Mouse (Mus musculus) hindbrain, embryonic 11.5 days (tissue): Measurements from ENCODE around the gene Fam19a4. TPM values are rescaled to one million over a fixed set of nuclear protein-coding genes. Genes with fewer than 3 reads are reported as not detected.

Experiments used
- ATAC-seq: fragments of 200-750 bp; cut with Nextera tagmentation; 2 replicates; pipeline ENCODE4 v1.8.0; 2017; ENCODE audit warnings: mild to moderate bottlenecking, moderate TSS enrichment, moderate library complexity; ENCODE audit not compliant: low FRiP score
- DNase-seq: peaks from one replicate; pipeline ENCODE4 v3.0.0-alpha.2; 2015; ENCODE audit warnings: low spot score
- H3K27ac ChIP-seq: fragments of 300-500 bp; sonication (generic); 2 replicates; pipeline ENCODE4 v1.5.1; 2014; ENCODE audit warnings: mild to moderate bottlenecking, low read depth, low read length
- H3K27me3 ChIP-seq: fragments of 300-500 bp; sonication (generic); 2 replicates; pipeline ENCODE4 v1.6.1; 2014; ENCODE audit warnings: mild to moderate bottlenecking, low read length, moderate library complexity, mixed read lengths; ENCODE audit not compliant: control insufficient read depth, insufficient read depth
- H3K36me3 ChIP-seq: fragments of 300-500 bp; sonication (generic); 2 replicates; pipeline ENCODE4 v1.6.1; 2014; ENCODE audit warnings: mild to moderate bottlenecking, low read length, moderate library complexity, mixed read lengths; ENCODE audit not compliant: control insufficient read depth, insufficient read depth
- H3K4me1 ChIP-seq: fragments of 300-500 bp; sonication (generic); replicated peaks from 2 replicates; pipeline ENCODE4 v1.6.1; 2014; ENCODE audit warnings: low read length, mixed read lengths; ENCODE audit not compliant: control insufficient read depth, insufficient read depth
- H3K4me2 ChIP-seq: fragments of 300-500 bp; sonication (generic); replicated peaks from 2 replicates; pipeline ENCODE4 v1.6.1; 2014; ENCODE audit warnings: mild to moderate bottlenecking, low read depth, low read length
- H3K4me3 ChIP-seq: fragments of 300-500 bp; sonication (generic); 2 replicates; pipeline ENCODE4 v1.5.1; 2014; ENCODE audit warnings: low read depth, low read length
- H3K9ac ChIP-seq: fragments of 300-500 bp; sonication (generic); 2 replicates; pipeline ENCODE4 v1.6.1; 2014; ENCODE audit warnings: low read depth, low read length
- H3K9me3 ChIP-seq: fragments of 300-500 bp; sonication (generic); 2 replicates; pipeline ENCODE4 v1.6.1; 2016; ENCODE audit warnings: low read length; ENCODE audit not compliant: control insufficient read depth
- WGBS: fragments of 180-500 bp; shearing (Covaris S2); extraction: QIAGEN DNeasy Blood & Tissue Kit; methylation state at CpG from one replicate; pipeline ENCODE4 v1.1.7; 2014; 5-methylcytosine and 5-hydroxymethylcytosine counted together
- polyA plus RNA-seq: library from polyadenylated mRNA; unstranded; fragments of >200 nt; fragmentation: Nextera tagmentation; extraction: Ambion mirVana; gene quantifications from 2 replicates; pipeline ENCODE4 v1.2.1, GENCODE M21; 2014

The Fam19a4 gene
- polyA plus RNA-seq, 1 experiment from 2014 or later = 6.8 TPM

DNA sequence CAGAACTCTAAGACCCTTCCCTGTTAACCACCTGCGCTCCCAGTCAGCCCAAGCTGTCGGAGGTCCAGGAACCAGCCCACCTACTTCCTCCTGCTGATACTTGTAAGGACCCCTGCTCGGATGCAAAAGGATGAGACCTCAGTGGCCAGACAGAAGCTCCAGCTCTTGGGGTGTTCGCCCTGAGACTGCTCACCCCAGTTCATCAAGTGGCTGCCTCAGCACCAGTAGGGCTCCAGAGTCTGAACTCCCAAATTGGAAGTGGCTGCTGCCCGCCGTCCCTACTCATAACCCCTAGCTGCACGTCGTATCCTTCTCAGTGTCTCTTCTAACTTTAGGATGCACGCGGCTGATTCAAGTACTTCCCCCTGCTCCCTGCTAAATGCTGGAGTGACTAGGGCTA is 614 bp downstream of the Fam19a4 start:
- H3K27me3 ChIP-seq = peaks cover 9% of the 10 kb centered on the region
- no peak overlapping the region for H3K27ac ChIP-seq
- no peak for ATAC-seq
- WGBS = 9% methylated on average over 10 of the region's 10 CpGs
- DNase-seq = no peak
- no peaks in the 10 kb centered on the region for H3K9me3 ChIP-seq
- H3K36me3 ChIP-seq = no peaks in the 10 kb centered on the region
- peaks cover 4% of the 10 kb centered on the region; the same call in 1 of the 2 replicates for H3K4me1 ChIP-seq
- peak overlapping the region; percentile 12; the same call in 1 of the 2 replicates for H3K9ac ChIP-seq
- peak overlapping the region; percentile 71 for H3K4me2 ChIP-seq
- peak overlapping the region; percentile 39 for H3K4me3 ChIP-seq

DNA sequence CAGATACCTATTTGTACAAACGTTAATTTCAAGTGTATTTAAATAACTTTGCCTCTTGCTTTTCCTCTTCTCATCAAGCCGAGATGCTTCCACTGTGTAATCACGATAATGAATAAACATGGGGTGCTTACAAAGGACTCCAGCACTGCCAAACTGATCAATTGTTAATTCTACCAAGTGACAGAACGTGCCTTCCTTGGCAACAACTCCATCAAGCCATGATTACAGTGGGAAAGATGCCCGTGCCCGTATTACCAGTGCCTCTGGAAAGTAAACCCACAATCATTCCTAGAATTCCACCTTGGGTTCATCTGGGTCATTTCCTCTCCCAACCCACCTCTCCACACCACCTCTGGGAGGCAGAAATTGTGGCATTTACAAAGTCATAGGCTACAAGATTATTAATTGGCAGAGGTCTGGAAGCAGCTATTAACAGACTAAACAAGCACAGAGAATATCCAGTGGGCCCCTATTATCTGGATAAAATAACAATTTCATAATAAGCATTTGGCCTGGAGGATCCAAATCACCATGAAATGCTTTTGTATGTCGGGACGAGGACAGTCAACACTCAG is 7.9 kb downstream of the Fam19a4 start:
- Histone ChIP-seq H3K27me3 (no peaks in the 10 kb centered on the region), H3K4me2 (no peak overlapping the region), H3K36me3 (no peaks in the 10 kb centered on the region), H3K27ac (no peak overlapping the region), H3K9ac (no peak overlapping the region), H3K9me3 (no peaks in the 10 kb centered on the region), H3K4me3 (no peak overlapping the region), H3K4me1 (no peaks in the 10 kb centered on the region)
- 58% methylated on average over 8 of the region's 8 CpGs for WGBS
- DNase-seq = no peak
- ATAC-seq = no peak

GRCm38 (mm10) chr6:97048403-97048802 is 11.8 kb downstream of the Fam19a4 start:
- ATAC-seq (no peak), DNase-seq (no peak)
- H3K4me2 ChIP-seq = no peak overlapping the region
- no peaks in the 10 kb centered on the region for H3K27me3 ChIP-seq
- H3K9me3 ChIP-seq = no peaks in the 10 kb centered on the region
- no peak overlapping the region for H3K9ac ChIP-seq
- no peaks in the 10 kb centered on the region for H3K36me3 ChIP-seq
- 25% methylated on average over 4 of the region's 4 CpGs for WGBS
- H3K4me3 ChIP-seq = no peak overlapping the region
- no peak overlapping the region for H3K27ac ChIP-seq
- no peaks in the 10 kb centered on the region for H3K4me1 ChIP-seq

DNA sequence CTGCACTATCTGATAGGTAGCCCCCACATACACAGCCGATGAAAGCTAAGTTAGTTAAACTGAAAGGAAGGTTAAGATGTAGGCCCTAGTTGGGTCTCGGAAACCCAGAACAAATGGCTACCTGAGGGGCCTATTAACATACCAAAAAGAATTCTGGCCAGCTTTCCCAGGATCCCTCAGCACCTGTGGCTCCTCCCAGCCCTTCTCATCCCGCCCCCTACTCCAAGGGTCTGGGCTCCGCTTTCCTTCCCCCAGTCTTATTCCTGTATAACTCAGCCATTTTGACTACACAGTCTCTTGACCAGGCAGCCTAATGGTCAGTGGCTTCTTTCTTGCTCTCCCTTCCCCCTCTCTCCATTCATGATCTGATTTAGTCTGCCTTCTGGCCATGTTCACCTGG is 13.7 kb downstream of the Fam19a4 start:
- Histone ChIP-seq H3K9ac (no peak overlapping the region), H3K9me3 (no peaks in the 10 kb centered on the region), H3K4me3 (no peak overlapping the region), H3K27me3 (no peaks in the 10 kb centered on the region), H3K36me3 (no peaks in the 10 kb centered on the region), H3K4me2 (no peak overlapping the region), H3K27ac (no peak overlapping the region), H3K4me1 (no peaks in the 10 kb centered on the region)
- 83% methylated on average over 4 of the region's 4 CpGs for WGBS
- no peak for DNase-seq
- no peak for ATAC-seq

- WGBS = 54% methylated on average over 5 of the region's 5 CpGs
- no peaks in the 10 kb centered on the region for H3K9me3 ChIP-seq
- H3K27me3 ChIP-seq = no peaks in the 10 kb centered on the region
- no peak overlapping the region for H3K4me2 ChIP-seq
- ATAC-seq (no peak), DNase-seq (peak; percentile 48)
- no peaks in the 10 kb centered on the region for H3K36me3 ChIP-seq
- no peak overlapping the region for H3K9ac ChIP-seq
- H3K27ac ChIP-seq = no peak overlapping the region
- H3K4me3 ChIP-seq = no peak overlapping the region
- no peaks in the 10 kb centered on the region for H3K4me1 ChIP-seq
These were observed 33.0 kb downstream of the Fam19a4 start for GRCm38 (mm10) chr6:97027110-97027677.

GRCm38 (mm10) chr6:97019323-97019722 is 40.9 kb downstream of the Fam19a4 start:
- H3K9ac ChIP-seq = no peak overlapping the region
- H3K4me1 ChIP-seq = no peaks in the 10 kb centered on the region
- no peaks in the 10 kb centered on the region for H3K27me3 ChIP-seq
- no peak for DNase-seq
- no peak for ATAC-seq
- H3K9me3 ChIP-seq = no peaks in the 10 kb centered on the region
- H3K27ac ChIP-seq = no peak overlapping the region
- no peak overlapping the region for H3K4me3 ChIP-seq
- no peaks in the 10 kb centered on the region for H3K36me3 ChIP-seq
- WGBS = 72% methylated on average over 2 of the region's 2 CpGs
- no peak overlapping the region for H3K4me2 ChIP-seq

DNA sequence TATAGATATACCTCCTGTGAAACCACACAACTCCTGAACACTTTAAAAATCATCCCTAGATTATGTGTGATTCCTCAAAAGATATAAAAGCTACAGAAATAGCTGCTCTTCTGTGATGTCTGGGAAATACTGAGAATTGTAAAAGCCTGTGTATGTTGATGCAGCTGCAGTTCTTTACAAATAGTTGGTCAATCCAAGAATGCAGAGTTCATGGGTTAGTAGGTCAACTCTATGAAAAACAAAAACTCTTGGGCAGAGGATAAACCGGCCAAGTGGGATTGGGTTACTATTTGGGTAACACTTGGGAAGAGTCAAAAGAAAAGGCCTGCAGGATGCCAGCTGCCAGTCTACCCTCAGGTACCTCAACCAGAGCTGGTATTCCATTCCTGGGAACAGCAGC is 43.5 kb downstream of the Fam19a4 start:
- no peaks in the 10 kb centered on the region for H3K4me1 ChIP-seq
- WGBS = 77% methylated on average over 1 of the region's 1 CpGs
- H3K9me3 ChIP-seq = no peaks in the 10 kb centered on the region
- H3K36me3 ChIP-seq = no peaks in the 10 kb centered on the region
- H3K4me3 ChIP-seq = no peak overlapping the region
- H3K4me2 ChIP-seq = no peak overlapping the region
- H3K9ac ChIP-seq = no peak overlapping the region
- no peak overlapping the region for H3K27ac ChIP-seq
- DNase-seq (no peak), ATAC-seq (no peak)
- H3K27me3 ChIP-seq = no peaks in the 10 kb centered on the region

- ATAC-seq (no peak), DNase-seq (no peak)
- H3K36me3 ChIP-seq = no peaks in the 10 kb centered on the region
- H3K9me3 ChIP-seq = no peaks in the 10 kb centered on the region
- H3K9ac ChIP-seq = no peak overlapping the region
- H3K4me2 ChIP-seq = no peak overlapping the region
- no peak overlapping the region for H3K4me3 ChIP-seq
- H3K4me1 ChIP-seq = no peaks in the 10 kb centered on the region
- H3K27me3 ChIP-seq = no peaks in the 10 kb centered on the region
- 83% methylated on average over 3 of the region's 3 CpGs for WGBS
- no peak overlapping the region for H3K27ac ChIP-seq
These were observed 44.2 kb downstream of the Fam19a4 start for GRCm38 (mm10) chr6:97016018-97016417.

GRCm38 (mm10) chr6:97006513-97007094 is 53.6 kb downstream of the Fam19a4 start:
- DNase-seq = peak; percentile 81
- Histone ChIP-seq H3K27ac (no peak overlapping the region), H3K9me3 (no peaks in the 10 kb centered on the region), H3K9ac (no peak overlapping the region), H3K4me1 (no peaks in the 10 kb centered on the region), H3K4me2 (no peak overlapping the region), H3K4me3 (no peak overlapping the region), H3K27me3 (no peaks in the 10 kb centered on the region), H3K36me3 (no peaks in the 10 kb centered on the region)
- ATAC-seq = no peak
- WGBS = 43% methylated on average over 7 of the region's 8 CpGs
